Mouse (Mus musculus) spleen, postnatal 4 days (tissue): ENCODE measurements around the gene Zfp385a.

ENCODE experiments used
- DNase-seq, 2 experiments: peaks; one replicate each; pipeline ENCODE4 v3.0.0; 2022; ENCODE audit warnings: low spot score in 2 of 2

Zfp385a gene

GRCm38 (mm10) chr15:103338829-103339165 is 1.1 kb downstream of the Zfp385a start:
- no peak for DNase-seq

GRCm38 (mm10) chr15:103336996-103337667 is 2.8 kb downstream of the Zfp385a start:
- DNase-seq: no peak

- DNase-seq: no peak
Measured at GRCm38 (mm10) chr15:103335488-103336235, 4.2 kb downstream of the Zfp385a start.

- no peak for DNase-seq
Measured at GRCm38 (mm10) chr15:103335040-103335439, 4.9 kb downstream of the Zfp385a start.

GRCm38 (mm10) chr15:103334194-103334593 is 5.7 kb downstream of the Zfp385a start:
- no peak for DNase-seq

GRCm38 (mm10) chr15:103333738-103334137 is 6.2 kb downstream of the Zfp385a start:
- peak in 1 of 2 experiments; percentile 55 for DNase-seq

- no peak for DNase-seq
Measured at GRCm38 (mm10) chr15:103333081-103333615, 6.7 kb downstream of the Zfp385a start.

- DNase-seq: peak; percentile 88 to 93
Measured at GRCm38 (mm10) chr15:103323455-103324247, 16.2 kb downstream of the Zfp385a start.

GRCm38 (mm10) chr15:103323070-103323454 is 16.8 kb downstream of the Zfp385a start:
- DNase-seq: no peak

GRCm38 (mm10) chr15:103322396-103322795 is 17.5 kb downstream of the Zfp385a start:
- DNase-seq: no peak

- no peak for DNase-seq
Measured at GRCm38 (mm10) chr15:103321076-103321475, 18.8 kb downstream of the Zfp385a start.

GRCm38 (mm10) chr15:103318201-103318816 is 21.6 kb downstream of the Zfp385a start:
- DNase-seq: no peak

- DNase-seq: no peak
Measured at GRCm38 (mm10) chr15:103317731-103318130, 22.2 kb downstream of the Zfp385a start.

- DNase-seq: no peak
Measured at GRCm38 (mm10) chr15:103317120-103317519, 22.8 kb downstream of the Zfp385a start.

GRCm38 (mm10) chr15:103315979-103316776 is 23.7 kb downstream of the Zfp385a start:
- no peak for DNase-seq

- DNase-seq: peak; percentile 69 to 86
Measured at GRCm38 (mm10) chr15:103315011-103315502, 24.8 kb downstream of the Zfp385a start.

- DNase-seq: no peak
Measured at GRCm38 (mm10) chr15:103314181-103314580, 25.7 kb downstream of the Zfp385a start.

GRCm38 (mm10) chr15:103313495-103314095 is 26.3 kb downstream of the Zfp385a start:
- DNase-seq: peak; percentile 49 to 75

GRCm38 (mm10) chr15:103310365-103310910 is 29.5 kb downstream of the Zfp385a start, which contains the start of gene Gpr84:
Gene Gpr84 (minus strand): TSS chr15:103310612.
- no peak for DNase-seq
